Mouse (Mus musculus): ENCODE results near the gene Dennd1a.

Gene Dennd1a

GRCm38 (mm10) chr2:37818761-37819525, 468.2 kb downstream of the Dennd1a start:
- in situ Hi-C loops (cut with MboI, MseI), result no loop called here

GRCm38 (mm10) chr2:37815676-37816075, 471.5 kb downstream of the Dennd1a start:
- in situ Hi-C loops (cut with MboI, MseI), result no loop called here

- in situ Hi-C loops (cut with MboI, MseI), result loop anchor here (5.0 kb wide), 2 partner anchors 132 to 557 kb away; no protein-coding TSS in a partner anchor
Observed at GRCm38 (mm10) chr2:37814820-37815361, 472.3 kb downstream of the Dennd1a start.

GRCm38 (mm10) chr2:37812401-37812800, 474.8 kb downstream of the Dennd1a start:
- in situ Hi-C loops (cut with MboI, MseI), result loop anchor here (5.0 kb wide), 2 partner anchors 135 to 560 kb away; no protein-coding TSS in a partner anchor

- in situ Hi-C loops (cut with MboI, MseI), result loop anchor here (5.0 kb wide), 2 partner anchors 136 to 561 kb away; no protein-coding TSS in a partner anchor
Observed at GRCm38 (mm10) chr2:37811682-37812081, 475.5 kb downstream of the Dennd1a start.

GRCm38 (mm10) chr2:37802610-37803212, 484.5 kb downstream of the Dennd1a start:
- in situ Hi-C loops (cut with MboI, MseI), result no loop called here

GRCm38 (mm10) chr2:37801687-37802086, 485.5 kb downstream of the Dennd1a start:
- in situ Hi-C loops (cut with MboI, MseI), result no loop called here

GRCm38 (mm10) chr2:37799137-37799536, 488.1 kb downstream of the Dennd1a start:
- in situ Hi-C loops (cut with MboI, MseI), result no loop called here

GRCm38 (mm10) chr2:37797046-37797445, 490.1 kb downstream of the Dennd1a start:
- in situ Hi-C loops (cut with MboI, MseI), result no loop called here

GRCm38 (mm10) chr2:37796021-37796420, 491.2 kb downstream of the Dennd1a start:
- in situ Hi-C loops (cut with MboI, MseI), result no loop called here

GRCm38 (mm10) chr2:37791340-37791739, 495.9 kb downstream of the Dennd1a start:
- in situ Hi-C loops (cut with MboI, MseI), result no loop called here

GRCm38 (mm10) chr2:37790738-37791137, 496.5 kb downstream of the Dennd1a start:
- in situ Hi-C loops (cut with MboI, MseI), result no loop called here

GRCm38 (mm10) chr2:37789995-37790394, 497.2 kb downstream of the Dennd1a start:
- in situ Hi-C loops (cut with MboI, MseI), result no loop called here

- in situ Hi-C loops (cut with MboI, MseI), result no loop called here
Observed at GRCm38 (mm10) chr2:37789029-37789428, 498.2 kb downstream of the Dennd1a start.

- in situ Hi-C loops (cut with MboI, MseI), result no loop called here
Observed at GRCm38 (mm10) chr2:37788176-37788962, 498.8 kb downstream of the Dennd1a start.

GRCm38 (mm10) chr2:37786461-37786860, 500.7 kb downstream of the Dennd1a start:
- in situ Hi-C loops (cut with MboI, MseI), result no loop called here

- in situ Hi-C loops (cut with MboI, MseI), result no loop called here
Observed at GRCm38 (mm10) chr2:37784473-37784872, 502.7 kb downstream of the Dennd1a start.

GRCm38 (mm10) chr2:37782002-37782401, 505.2 kb downstream of the Dennd1a start:
- in situ Hi-C loops (cut with MboI, MseI), result no loop called here

- in situ Hi-C loops (cut with MboI, MseI), result no loop called here
Observed at GRCm38 (mm10) chr2:37781421-37781820, 505.8 kb downstream of the Dennd1a start.

GRCm38 (mm10) chr2:37780270-37780929, 506.8 kb downstream of the Dennd1a start:
- in situ Hi-C loops (cut with MboI, MseI), result no loop called here
